Mouse (Mus musculus) lung, adult 18-20 months (tissue): Measurements from ENCODE around the gene Rrp36.

Experiments used
- DNase-seq, 2 experiments: peaks; one replicate each; pipeline ENCODE4 v3.0.0; 2022; ENCODE audit warnings: mixed read lengths in 2 of 2

Gene Rrp36

DNA sequence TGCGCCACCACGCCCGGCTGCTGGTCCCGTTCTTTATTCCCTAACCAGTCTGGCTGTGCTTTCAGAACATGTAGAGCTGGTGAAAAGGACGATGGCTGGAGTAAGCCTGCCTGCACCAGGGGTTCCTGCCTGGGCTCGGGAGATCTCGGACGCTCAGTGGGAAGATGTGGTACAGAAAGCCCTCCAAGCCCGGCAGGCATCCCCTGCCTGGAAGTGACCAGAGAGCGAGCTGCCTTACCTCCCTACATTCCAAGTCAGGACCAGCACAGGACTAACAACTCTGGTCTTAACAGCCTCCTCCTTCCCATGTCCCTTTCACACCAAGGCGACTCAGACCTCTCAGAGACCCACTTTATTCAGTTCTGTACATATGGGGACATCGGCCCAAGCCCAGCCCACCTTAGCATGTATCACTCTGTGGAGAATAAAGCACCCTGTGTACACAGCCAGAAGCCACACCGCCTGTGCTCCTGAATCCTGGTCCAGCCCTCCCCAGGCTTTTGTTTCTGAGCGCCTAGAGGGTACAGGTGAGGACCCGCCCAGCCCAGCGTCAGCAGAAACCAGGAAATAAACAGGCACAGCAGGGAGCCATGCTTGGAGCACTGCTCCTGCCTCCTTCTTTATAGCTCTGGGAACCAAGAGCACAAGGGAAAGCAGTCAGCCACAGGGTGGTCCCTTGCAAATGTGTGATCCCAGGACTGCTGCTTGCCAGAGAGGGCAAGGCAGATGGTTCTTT lies 8.7 kb upstream of the Rrp36 start:
- peak in 1 of 2 experiments; percentile 28 for DNase-seq

DNA sequence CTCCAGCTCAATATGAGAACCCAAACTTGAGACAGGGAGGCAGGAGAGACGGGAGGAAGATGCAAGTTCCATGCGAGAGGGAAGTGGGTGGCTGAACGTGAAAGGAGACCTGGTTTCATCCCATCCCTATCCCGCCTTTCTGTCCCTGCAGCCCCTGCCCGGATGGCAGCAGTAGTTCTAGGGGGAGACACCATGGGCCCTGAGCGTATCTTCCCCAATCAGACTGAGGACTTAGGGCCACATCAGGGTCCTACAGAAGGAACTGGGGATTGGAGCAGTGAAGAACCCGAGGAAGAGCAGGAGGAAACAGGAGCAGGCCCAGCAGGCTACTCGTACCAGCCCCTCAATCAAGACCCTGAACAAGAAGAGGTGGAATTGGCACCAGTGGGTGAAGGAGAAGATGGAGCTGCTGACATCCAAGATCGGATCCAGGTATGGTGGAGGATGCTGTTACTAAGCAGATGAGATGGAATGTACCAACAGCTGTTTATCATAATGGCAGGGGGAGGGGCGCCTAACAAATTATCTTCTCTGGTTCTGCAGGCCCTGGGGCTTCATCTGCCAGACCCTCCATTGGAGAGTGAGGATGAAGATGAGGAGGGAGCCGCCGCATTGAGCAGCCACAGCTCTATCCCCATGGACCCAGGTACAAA lies 7.4 kb upstream of the Rrp36 start:
- DNase-seq: no peak

- peak; percentile 98 to 99 for DNase-seq
These were observed 6.7 kb upstream of the Rrp36 start, which contains the start of gene Klhdc3 for GRCm38 (mm10) chr17:46680760-46681373. Gene Klhdc3, minus strand, starts transcription at chr17:46680914.

DNA sequence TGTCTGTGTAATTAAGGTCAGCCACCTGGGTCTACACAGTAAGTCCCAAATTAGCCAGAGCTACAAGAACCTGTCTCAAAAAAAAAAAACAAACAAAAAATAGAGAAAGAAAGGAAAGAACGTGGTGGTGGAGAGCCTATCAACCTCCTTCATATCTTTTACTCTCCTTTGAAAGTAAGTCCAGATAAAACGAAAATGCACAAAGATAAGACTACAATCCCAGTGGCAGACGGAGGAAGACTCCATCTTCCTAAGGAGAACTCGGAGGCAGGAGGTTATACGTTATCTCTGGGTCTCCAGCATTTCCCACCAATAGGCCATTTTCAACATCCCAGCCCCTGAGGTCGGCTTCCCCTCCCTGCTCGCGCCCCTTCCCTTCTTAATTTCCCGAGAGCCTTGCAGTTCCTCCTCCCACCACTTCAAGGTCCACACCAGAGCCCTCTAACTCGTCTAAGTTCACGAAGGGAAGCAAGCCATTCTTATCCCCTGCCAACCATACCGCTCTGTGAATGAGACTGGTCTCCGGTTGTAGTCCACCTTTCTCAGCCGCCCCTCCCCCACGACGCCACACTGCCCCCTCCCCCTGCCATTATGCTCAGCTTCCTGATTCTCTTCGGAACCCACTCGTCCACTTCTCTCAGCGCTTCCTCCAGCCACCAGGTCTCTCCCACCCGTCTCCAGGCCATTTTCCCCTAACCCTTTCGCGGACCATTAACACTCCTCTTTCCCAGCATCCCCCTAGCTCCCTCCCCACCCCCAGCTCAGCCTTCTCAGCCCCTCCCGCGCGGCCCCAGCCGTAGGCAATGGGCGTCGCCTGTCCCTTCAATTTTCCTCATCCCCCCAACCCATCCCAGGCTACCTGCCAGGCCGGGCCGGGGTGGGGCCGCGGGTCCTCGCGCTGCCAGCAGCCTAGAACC lies 5.9 kb upstream of the Rrp36 start:
- DNase-seq: peak; percentile 43 to 44

DNA sequence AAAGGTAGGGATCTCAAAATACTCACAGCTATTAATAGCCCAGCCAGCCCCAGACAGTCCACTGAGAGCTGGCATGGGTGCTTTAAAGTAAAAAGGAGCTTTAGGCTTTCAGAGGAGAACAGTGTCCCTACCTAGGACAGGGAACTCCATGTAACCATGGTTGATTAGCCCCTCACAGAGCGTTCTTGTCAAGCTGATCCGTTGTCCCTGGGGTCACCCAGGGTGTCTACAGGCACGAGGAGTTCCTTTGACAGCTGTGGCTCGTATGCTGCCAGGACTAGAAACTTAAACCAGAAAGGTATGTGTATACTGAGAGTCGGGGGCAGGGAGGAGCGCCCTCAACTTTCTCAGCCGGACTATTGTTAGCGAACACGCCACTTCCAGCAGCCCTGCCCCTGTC lies 4.8 kb upstream of the Rrp36 start:
- DNase-seq: no peak

- DNase-seq: peak; percentile 82 to 87
These were observed 4.3 kb upstream of the Rrp36 start, which contains the start of gene Mea1 for GRCm38 (mm10) chr17:46678416-46678815. Gene Mea1, plus strand, starts transcription at chr17:46678793.

- no peak for DNase-seq
These were observed 555 bp upstream of the Rrp36 start for GRCm38 (mm10) chr17:46674530-46675283.

GRCm38 (mm10) chr17:46669911-46670310 lies 4.2 kb downstream of the Rrp36 start:
- no peak for DNase-seq

GRCm38 (mm10) chr17:46667712-46668111 lies 6.4 kb downstream of the Rrp36 start:
- DNase-seq: no peak

DNA sequence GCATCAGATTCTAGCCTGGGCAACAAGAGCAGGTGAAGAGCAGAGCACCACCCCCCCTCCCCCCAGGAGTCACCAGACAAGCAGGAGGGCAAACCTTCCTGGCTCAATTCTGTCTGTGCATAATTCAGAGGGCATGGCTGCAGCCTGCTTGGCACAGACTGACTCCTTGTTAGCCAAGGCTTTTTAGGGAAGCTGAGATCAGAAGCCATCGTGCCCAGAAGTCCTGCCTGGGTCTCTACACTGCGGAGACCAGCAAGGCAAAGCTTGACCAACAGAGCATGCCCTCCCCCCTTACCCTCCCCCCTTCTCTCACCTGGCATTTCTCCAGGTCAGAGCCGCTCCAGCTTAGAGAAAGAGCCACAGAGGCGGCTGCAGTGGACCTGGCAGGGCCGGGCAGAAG lies 11.4 kb downstream of the Rrp36 start:
- DNase-seq: no peak

- DNase-seq: no peak
These were observed 12.2 kb downstream of the Rrp36 start for GRCm38 (mm10) chr17:46661981-46662380.

DNA sequence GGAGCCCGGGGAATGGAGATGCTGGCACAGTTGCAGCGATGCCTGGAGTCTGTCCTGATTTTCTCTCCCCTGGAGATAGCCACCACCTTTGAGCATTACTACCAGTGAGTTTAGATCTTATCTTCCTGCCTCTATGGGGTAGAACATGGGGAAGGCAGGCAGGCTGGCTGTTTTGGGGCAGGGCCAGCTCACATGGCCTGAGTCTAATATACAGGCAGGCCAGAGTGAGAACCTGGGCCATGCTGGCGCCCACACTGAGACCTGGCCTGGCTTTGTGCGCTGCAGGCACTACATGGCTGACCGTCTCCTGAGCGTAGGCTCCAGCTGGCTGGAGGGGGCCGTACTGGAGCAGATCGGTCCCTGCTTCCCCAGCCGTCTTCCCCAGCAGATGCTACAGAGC lies 12.8 kb downstream of the Rrp36 start:
- no peak for DNase-seq

DNA sequence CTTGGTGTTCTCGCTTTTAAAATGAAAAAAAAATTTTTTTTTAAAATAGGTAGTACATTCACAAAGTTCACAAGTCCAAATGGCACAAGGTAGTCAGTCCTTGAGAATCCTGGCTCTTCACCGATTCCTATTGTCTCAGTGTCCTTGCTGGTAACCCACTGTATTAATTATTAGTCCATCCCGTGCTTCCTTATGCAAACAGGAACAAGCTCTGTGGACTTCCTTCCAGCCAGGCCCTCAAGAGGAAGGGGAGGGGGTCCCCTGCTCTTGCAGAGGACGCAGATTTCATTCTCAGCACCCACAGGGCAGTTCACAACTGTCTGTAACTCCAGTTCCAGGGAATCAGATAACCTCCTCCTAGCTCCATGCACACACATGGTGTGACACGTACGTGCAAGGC lies 18.1 kb downstream of the Rrp36 start:
- no peak for DNase-seq

GRCm38 (mm10) chr17:46651755-46652547 lies 22.2 kb downstream of the Rrp36 start:
- DNase-seq: no peak

DNA sequence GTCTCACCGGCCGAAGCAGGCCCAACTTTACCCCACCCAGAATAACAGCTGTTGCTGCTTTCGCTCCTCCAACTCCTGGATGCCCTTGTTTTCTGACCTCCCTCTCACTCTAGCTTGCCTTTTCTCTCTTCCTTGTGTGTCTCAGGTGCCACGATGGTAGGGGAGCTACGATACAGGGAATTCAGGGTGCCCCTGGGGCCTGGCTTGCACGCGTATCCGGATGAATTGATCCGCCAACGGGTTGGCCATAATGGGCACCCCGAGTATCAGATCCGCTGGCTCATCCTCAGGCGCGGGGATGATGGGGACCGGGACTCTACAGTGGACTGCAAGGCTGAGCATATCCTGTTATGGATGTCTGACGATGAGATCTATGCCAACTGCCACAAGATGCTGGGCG lies 22.9 kb downstream of the Rrp36 start:
- no peak for DNase-seq

- DNase-seq: peak; percentile 92 to 94
These were observed 23.7 kb downstream of the Rrp36 start, which contains the start of gene Cul7 for GRCm38 (mm10) chr17:46650232-46651031. Gene Cul7, plus strand, starts transcription at chr17:46650337.

DNA sequence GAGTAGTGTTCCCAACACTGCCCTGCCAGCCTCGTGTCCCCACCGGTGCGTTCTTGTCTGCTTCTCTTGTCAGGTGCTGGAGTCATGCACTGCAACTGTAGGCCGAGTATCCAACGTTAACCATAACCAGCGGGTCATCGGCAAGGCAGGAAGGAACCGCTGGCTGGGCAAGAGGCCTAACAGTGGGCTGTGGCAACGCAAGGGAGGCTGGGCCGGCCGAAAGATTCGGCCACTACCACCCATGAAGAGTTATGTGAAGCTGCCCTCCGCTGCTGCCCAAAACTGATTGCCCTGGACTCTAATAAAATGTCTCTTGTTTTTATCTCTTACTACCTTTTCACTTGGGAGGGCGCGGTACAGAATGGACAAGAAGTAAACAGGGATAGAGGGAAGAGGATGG lies 24.3 kb downstream of the Rrp36 start:
- no peak for DNase-seq

DNA sequence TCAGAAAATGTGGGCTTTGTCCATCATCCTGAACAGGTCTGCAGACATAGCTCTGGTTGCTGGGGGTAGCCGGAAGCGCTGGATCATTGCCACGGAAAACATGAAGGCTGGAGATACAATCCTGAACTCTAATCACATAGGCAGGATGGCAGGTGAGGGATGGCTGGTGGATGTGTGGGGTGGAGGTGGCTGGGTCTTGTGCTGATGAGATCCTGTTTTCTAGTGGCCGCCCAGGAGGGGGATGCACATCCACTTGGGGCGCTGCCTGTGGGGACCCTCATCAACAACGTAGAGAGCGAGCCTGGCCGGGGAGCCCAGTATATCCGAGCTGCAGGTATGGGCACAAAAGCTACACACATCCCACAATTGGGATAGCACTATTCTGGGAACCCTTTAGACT lies 25.7 kb downstream of the Rrp36 start:
- no peak for DNase-seq

DNA sequence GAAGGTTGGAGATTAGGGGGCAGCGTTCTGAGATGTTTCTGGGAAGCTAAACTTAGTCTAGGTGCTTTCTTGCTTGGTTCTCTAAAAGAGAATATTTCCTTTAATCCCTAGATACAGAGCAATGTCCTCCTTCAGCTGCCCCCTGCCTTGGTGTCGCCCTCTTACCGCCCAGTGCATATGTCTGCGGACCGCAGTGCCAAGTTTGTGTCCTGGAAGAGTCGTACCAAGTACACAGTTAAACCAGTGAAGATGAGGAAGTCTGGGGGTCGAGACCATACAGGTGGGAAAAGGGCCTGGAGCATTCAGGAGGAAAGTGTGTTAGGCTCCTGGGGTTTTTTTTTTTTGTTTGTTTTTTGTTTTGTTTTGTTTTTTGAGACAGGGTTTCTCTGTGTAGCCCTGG lies 26.9 kb downstream of the Rrp36 start:
- DNase-seq: no peak

DNA sequence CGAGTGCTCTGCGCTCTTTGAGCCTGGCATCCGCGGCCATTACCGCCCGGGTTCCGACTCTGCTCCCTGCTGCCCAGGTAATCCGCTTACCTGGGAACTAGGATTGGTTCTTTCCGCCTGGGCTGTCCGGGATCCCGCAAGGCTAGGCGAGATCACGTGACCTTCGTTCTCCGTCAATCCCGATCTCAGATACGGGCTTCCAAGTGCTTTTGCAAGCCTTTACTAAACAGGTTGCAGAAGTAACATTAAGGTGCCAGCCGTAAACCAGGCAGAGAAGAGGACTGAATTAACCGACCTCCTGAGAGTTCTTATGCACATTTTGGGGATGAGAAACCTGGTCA lies 27.9 kb downstream of the Rrp36 start:
- no peak for DNase-seq
